Mouse (Mus musculus) left cerebral cortex, postnatal 4 days (tissue): ENCODE measurements around the gene Traf3ip2. TPM values are rescaled to one million over a fixed set of nuclear protein-coding genes. Genes with fewer than 3 reads are reported as not detected.

ENCODE experiments used
- DNase-seq: peaks from one replicate; pipeline ENCODE4 v3.0.0-alpha.2; 2022
- intact Hi-C: fragments of 180-260 bp; cut with DNase I; formaldehyde crosslinking; loops from one replicate; pipeline ENCODE4 v1.15.1; 2025
- total RNA-seq, 2 experiments: library from RNA; stranded (reverse); gene quantifications; 2 replicates each; pipeline ENCODE4 v1.2.3; 2021

Gene Traf3ip2
- total RNA-seq, 2 experiments from 2014 or later = 0.52 to 1.5 TPM

DNA sequence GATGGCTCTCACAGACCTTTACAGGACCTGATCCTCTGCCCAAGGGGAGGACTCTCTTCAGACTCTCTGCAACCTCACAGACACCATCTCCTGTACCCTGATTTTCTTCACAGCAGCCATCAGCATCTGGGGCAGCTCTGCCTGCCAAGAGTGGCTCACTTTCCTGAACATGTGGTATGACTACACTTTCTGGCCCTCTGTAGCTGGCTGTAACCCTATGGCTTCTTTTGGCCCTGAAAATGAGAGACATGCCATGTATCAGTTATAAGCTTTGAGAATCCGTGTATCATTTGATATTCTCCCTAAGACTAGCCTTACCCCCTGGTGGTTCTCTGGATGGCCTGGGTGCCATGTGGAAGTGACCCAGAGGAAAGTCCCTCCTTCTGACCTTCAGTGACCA lies 58.7 kb downstream of the Traf3ip2 start:
- no peak for DNase-seq
- intact Hi-C loops = no loop called here

GRCm38 (mm10) chr10:39672547-39673051 lies 59.9 kb downstream of the Traf3ip2 start:
- peak; percentile 41 for DNase-seq
- intact Hi-C loops = no loop called here

- no peak for DNase-seq
- intact Hi-C loops = no loop called here
These were observed 61.4 kb downstream of the Traf3ip2 start for GRCm38 (mm10) chr10:39674106-39674505.

GRCm38 (mm10) chr10:39674766-39675165 lies 62.0 kb downstream of the Traf3ip2 start:
- intact Hi-C loops = no loop called here
- DNase-seq = no peak

GRCm38 (mm10) chr10:39678199-39678791 lies 65.6 kb downstream of the Traf3ip2 start:
- DNase-seq = no peak
- intact Hi-C loops = no loop called here

- intact Hi-C loops = no loop called here
- no peak for DNase-seq
These were observed 68.3 kb downstream of the Traf3ip2 start for GRCm38 (mm10) chr10:39681014-39681413.

DNA sequence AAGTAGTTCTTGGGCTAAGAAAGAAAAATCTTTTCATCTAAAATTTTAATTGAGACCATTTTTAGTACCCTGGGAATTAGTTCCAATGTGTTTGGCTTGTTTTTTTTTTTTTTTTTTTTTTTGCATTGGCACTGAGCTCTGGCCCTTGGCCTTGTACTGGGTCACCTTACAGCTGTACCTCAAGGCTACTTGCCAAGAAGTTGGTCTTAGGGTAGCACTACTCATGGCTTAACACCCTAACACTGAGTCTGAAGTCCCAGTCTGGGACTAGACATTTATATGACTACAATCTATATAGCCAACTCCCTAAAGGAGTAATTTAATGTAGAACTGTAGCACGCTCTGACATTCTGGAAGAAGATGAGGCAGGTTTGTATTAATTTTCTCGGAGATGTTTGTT lies 69.8 kb downstream of the Traf3ip2 start:
- intact Hi-C loops = no loop called here
- no peak for DNase-seq

- DNase-seq = no peak
- intact Hi-C loops = no loop called here
These were observed 70.7 kb downstream of the Traf3ip2 start for GRCm38 (mm10) chr10:39683481-39683880.

DNA sequence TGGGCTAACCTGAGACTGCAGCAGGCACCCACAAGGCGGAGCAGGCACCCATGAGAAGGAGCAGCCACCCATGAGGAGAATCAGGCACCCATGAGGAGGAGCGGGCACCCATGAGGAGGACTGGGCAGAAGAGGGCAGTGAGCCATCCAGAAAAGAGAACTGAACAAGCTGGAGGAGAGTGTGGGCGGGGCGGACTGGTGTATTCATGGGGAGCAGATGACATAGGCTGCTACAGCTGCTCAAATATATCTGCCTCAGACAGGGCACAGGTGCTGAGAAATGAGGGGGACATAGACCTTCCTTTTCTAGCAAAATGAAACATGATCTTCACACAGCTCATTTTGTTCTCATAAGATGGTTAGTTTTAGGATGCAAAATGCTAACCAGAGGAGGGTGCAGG lies 74.1 kb downstream of the Traf3ip2 start:
- intact Hi-C loops = no loop called here
- DNase-seq = peak; percentile 8

DNA sequence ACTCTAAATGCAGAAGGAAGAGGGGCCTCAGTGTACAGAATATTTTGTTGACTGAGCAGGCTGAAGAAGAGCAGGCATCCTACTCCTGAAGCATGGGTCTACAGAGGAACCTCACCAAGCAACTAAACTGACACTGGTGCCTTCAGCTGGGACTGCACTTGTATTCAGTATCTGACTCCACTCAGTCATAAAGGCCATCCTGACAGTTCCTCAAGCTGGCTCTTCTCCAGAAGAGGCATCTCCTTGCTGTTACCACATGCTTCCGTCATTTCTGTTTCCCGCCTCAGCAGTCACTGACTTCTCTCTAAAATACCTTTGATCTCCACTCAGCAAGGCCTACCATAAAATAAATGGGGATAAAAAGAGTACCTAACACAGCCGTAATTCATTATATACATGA lies 75.1 kb downstream of the Traf3ip2 start:
- intact Hi-C loops = no loop called here
- peak; percentile 41 for DNase-seq

DNA sequence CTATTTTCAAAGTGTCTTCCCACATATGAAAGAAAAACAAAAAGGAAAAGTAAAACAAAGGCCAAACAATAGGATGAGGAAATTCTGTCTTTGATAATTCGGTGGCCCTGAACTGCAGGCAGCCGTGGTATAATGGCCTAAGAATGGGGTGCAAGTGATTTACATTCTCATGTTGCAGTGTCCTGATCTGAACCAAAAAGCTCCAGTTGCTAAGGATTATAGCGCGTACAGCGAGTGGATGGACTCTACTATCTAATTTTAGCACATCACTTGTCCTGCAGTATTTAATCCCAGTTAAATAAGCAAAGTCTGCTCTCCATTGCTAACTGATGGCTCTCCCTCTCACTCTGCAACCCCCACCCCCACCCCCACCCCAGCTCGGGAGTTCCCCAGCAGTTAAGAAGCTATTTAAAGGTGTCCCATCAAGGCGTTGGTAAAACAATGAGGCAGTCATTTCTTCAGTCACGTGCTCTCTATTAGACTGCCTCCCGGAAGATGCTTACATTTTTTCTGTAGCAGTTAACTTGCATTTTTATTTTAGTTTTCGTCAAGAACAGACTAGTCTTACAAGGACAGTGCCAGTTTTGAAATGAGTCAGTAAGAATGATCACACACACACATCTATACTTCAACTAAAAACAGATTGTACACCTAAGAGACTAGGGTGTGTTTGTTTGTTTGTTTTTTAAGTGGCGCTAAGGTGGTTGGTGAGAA lies 78.8 kb downstream of the Traf3ip2 start:
- DNase-seq = no peak
- intact Hi-C loops = no loop called here

DNA sequence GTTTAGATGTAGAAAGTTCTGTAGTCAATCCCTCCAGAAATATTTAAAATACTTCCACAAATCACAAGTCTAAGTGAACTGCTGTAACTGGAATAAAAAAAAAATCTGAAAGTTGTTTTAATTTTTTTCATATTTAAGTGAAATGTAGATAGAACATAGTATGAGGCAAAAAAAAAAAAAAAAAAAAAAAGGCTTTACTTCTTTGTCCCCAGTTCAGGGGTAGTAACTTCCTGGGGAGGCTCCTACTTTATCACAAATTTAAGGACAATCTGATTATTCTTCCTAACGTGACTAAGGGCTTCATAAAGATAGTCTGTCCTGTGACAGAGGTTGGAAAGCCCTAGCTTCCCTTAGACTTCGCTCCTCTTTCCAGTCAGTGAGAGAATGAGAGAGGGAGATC lies 79.4 kb downstream of the Traf3ip2 start:
- intact Hi-C loops = no loop called here
- no peak for DNase-seq

Other genes starting within 250 kb of the Traf3ip2 start
- 100 to 1,000 TPM; 211 to 217 TPM for gene Fyn, start 244.1 kb upstream of the Traf3ip2 start, total RNA-seq
- 100 to 1,000 TPM; 117 to 121 TPM for gene Rev3l, start 119.2 kb downstream of the Traf3ip2 start, total RNA-seq